Mouse (Mus musculus): Measurements from ENCODE around the gene D630003M21Rik.

- TF ChIP-seq POLR2A (IDR thresholded peaks at IDR 0.05; ENCODE audit: low read depth, low read length) (no peak), CTCF (IDR thresholded peaks at IDR 0.05; ENCODE audit: extremely low read depth, insufficient read length, insufficient replicate concordance, low read depth, low read length) (no peak)
Measured at GRCm38 (mm10) chr2:158199281-158199680, 29.7 kb downstream of the D630003M21Rik start.

All from small intestine, adult 2 months (tissue).